Comparison of ENCODE assay signal across 7 mouse cellular contexts in the genomic region with DNA sequence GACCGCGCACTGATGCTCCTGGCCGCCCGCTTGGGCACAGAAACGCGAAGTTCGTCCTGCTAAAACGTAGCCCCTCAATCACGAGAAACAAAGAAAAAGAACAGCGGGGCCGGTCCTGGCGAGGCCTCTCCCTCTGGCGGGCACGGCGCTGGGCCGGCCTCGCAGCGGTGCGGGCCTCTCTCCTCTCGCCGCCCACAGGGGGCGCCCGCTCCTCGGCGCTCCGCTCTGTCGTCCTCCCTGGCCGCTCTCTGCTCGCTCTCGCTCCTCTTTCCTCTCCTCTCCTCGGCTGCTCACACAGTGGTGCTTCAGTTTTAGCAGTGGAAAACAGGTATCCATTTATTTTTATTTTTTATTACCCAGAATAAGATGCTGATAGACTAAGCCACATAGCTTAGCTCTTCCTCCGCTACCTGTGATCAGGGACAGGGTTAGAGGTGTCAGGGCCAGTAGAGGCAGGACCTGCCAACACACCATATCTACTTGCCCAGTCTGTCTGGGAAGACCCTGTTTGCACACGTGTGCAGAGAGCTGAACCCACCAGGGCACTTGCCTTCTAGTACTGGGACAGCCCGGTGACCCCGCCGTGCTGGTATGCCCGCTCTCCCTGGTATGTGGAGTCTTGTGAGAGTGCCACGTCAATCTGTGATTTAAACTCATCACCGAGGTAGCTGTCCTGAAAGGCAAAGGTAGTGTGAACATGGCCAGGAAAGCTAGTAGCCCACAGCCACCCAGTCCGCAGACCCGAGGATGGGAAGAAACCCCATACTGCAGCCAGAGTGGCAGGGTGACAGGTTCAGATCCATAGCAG. TPM values are rescaled to one million over a fixed set of nuclear protein-coding genes. Genes with fewer than 3 reads are reported as not detected.
DNase-seq lines count a peak whose midpoint lies in the region; ATAC-seq and TF ChIP-seq lines count a peak whose summit lies in the region.

No protein-coding gene starts in this region.

- H3K9ac ChIP-seq in limb, embryonic 12.5 days (replicated peaks): no peak overlapping the region
- no peak overlapping the region; the same call in 1 of the 2 replicates for H3K9ac ChIP-seq in midbrain, embryonic 12.5 days (replicated peaks)

- H3K4me3 ChIP-seq in kidney, adult 2 months (ENCODE audit: insufficient read depth, low read depth, low read length): no peak overlapping the region
- H3K4me3 ChIP-seq in limb, embryonic 12.5 days (replicated peaks): no peak overlapping the region
- no peak overlapping the region for H3K4me3 ChIP-seq in midbrain, embryonic 12.5 days

- H3K4me1 ChIP-seq in kidney, adult 2 months (ENCODE audit: control insufficient read depth, insufficient read depth, low read length): no peaks in the 10 kb centered on the region
- H3K4me1 ChIP-seq in limb, embryonic 12.5 days (replicated peaks): peaks cover 34% of the 10 kb centered on the region
- peaks cover 32% of the 10 kb centered on the region for H3K4me1 ChIP-seq in midbrain, embryonic 12.5 days

- no peak overlapping the region for H3K4me2 ChIP-seq in limb, embryonic 12.5 days
- H3K4me2 ChIP-seq in midbrain, embryonic 12.5 days (replicated peaks): no peak overlapping the region; the same call in 1 of the 2 replicates

- H3K9me3 ChIP-seq in limb, embryonic 12.5 days: no peaks in the 10 kb centered on the region
- no peaks in the 10 kb centered on the region for H3K9me3 ChIP-seq in midbrain, embryonic 12.5 days

- WGBS in kidney, adult 2 months: 52% methylated on average over 41 of the region's 41 CpGs
- 24% methylated on average over 41 of the region's 41 CpGs for WGBS in limb, embryonic 12.5 days
- 22% methylated on average over 41 of the region's 41 CpGs for WGBS in midbrain, embryonic 12.5 days

- no peak overlapping the region for H3K27ac ChIP-seq in kidney, adult 2 months (ENCODE audit: insufficient read depth, low read depth, low read length)
- H3K27ac ChIP-seq in limb, embryonic 12.5 days: peak overlapping the region; percentile 64; the same call in 1 of the 2 replicates
- 0 out of 2 replicates have a peak overlapping the region, but pooled peaks have one; percentile 15 for H3K27ac ChIP-seq in midbrain, embryonic 12.5 days (replicated peaks)

- no peaks in the 10 kb centered on the region for H3K27me3 ChIP-seq in kidney, adult 2 months (replicated peaks; ENCODE audit: control insufficient read depth, insufficient read depth, low read length)
- H3K27me3 ChIP-seq in limb, embryonic 12.5 days: peaks cover 24% of the 10 kb centered on the region
- H3K27me3 ChIP-seq in midbrain, embryonic 12.5 days: peaks cover 30% of the 10 kb centered on the region

- peak; percentile 76 for DNase-seq in adrenal gland, postnatal 25 days
- peak; percentile 75 to 86 for DNase-seq in cerebellum, postnatal 4 days (ENCODE audit: low spot score in 2 of 2)
- DNase-seq in gastrocnemius, adult 8-10 months (ENCODE audit: low spot score in 2 of 2): peak; percentile 38 to 59
- peak; percentile 49 for DNase-seq in kidney, adult 2 months
- peak; percentile 58 for DNase-seq in testis, postnatal 14 days (ENCODE audit: low spot score)

- H3K36me3 ChIP-seq in kidney, adult 2 months (ENCODE audit: control insufficient read depth, insufficient read depth, low read length): peaks cover 3% of the 10 kb centered on the region
- H3K36me3 ChIP-seq in limb, embryonic 12.5 days: peaks cover 76% of the 10 kb centered on the region
- H3K36me3 ChIP-seq in midbrain, embryonic 12.5 days: peaks cover 67% of the 10 kb centered on the region

- TF ChIP-seq POLR2A in kidney, adult 2 months (IDR thresholded peaks at IDR 0.05; ENCODE audit: low read depth, low read length): no peak

- ATAC-seq in limb, embryonic 12.5 days (ENCODE audit: insufficient number of reproducible peaks, insufficient read depth, low FRiP score, low TSS enrichment, low read depth): peak; percentile 62
- peak; percentile 69 for ATAC-seq in midbrain, embryonic 12.5 days (ENCODE audit: low FRiP score, low read depth)

- TF ChIP-seq CTCF in kidney, adult 2 months (conservative IDR thresholded peaks at IDR 0.05; ENCODE audit: insufficient read depth, insufficient read length, low read depth, low read length): no peak; the same call in 1 of the 2 replicates

RNA-seq across cellular contexts. Expression of gene Gdf1, which starts 2.7 kb away (rescaled TPM):
- total RNA-seq in adrenal gland, postnatal 25 days (2021): 2.0 TPM in 1 of 2 replicates, not detected in the other
- total RNA-seq in gastrocnemius, adult 8-10 months (2022): 1 to 10 TPM in 1 of 4 experiments, under 1 TPM in 1, not detected in 2; 0.75 to 2.7 TPM
- polyA plus RNA-seq in kidney, adult 2 months (2012; rRNA removed): 0.08 TPM in 1 of 2 replicates, not detected in the other
- 3.7 and 4.2 TPM in 2 replicates for polyA plus RNA-seq in limb, embryonic 12.5 days (2016; fragmentation: Nextera tagmentation; extraction: Ambion mirVana)
- 3.7 and 4.5 TPM in 2 replicates for polyA plus RNA-seq in midbrain, embryonic 12.5 days (2016; fragmentation: Nextera tagmentation; extraction: Ambion mirVana)

RNA-seq across cellular contexts. Expression of gene Cers1, which starts 16.7 kb away (rescaled TPM):
- total RNA-seq in adrenal gland, postnatal 25 days (2021): 2.9 and 3.4 TPM in 2 replicates
- 10 to 100 TPM; 16.5 to 25.1 (median 20.2) TPM for total RNA-seq in gastrocnemius, adult 8-10 months (2022)
- polyA plus RNA-seq in kidney, adult 2 months (2012; rRNA removed): 0.58 and 0.66 TPM in 2 replicates
- polyA plus RNA-seq in limb, embryonic 12.5 days (2016; fragmentation: Nextera tagmentation; extraction: Ambion mirVana): 7.9 and 8.8 TPM in 2 replicates
- polyA plus RNA-seq in midbrain, embryonic 12.5 days (2016; fragmentation: Nextera tagmentation; extraction: Ambion mirVana): 15.3 and 17.1 TPM in 2 replicates

RNA-seq across cellular contexts. Expression of gene Upf1, which starts 20.8 kb away (rescaled TPM):
- total RNA-seq in adrenal gland, postnatal 25 days (2021): 71.3 and 76.9 TPM in 2 replicates
- 10 to 100 TPM; 29.7 to 32.7 (median 30.8) TPM for total RNA-seq in gastrocnemius, adult 8-10 months (2022)
- polyA plus RNA-seq in kidney, adult 2 months (2012; rRNA removed): 25.8 and 27.4 TPM in 2 replicates
- polyA plus RNA-seq in limb, embryonic 12.5 days (2016; fragmentation: Nextera tagmentation; extraction: Ambion mirVana): 32.5 and 34.3 TPM in 2 replicates
- 32.8 and 38.0 TPM in 2 replicates for polyA plus RNA-seq in midbrain, embryonic 12.5 days (2016; fragmentation: Nextera tagmentation; extraction: Ambion mirVana)

RNA-seq across cellular contexts. Expression of gene Cope, which starts 30.0 kb away (rescaled TPM):
- total RNA-seq in adrenal gland, postnatal 25 days (2021): 184 and 238 TPM in 2 replicates
- total RNA-seq in gastrocnemius, adult 8-10 months (2022): 100 to 1,000 TPM; 112 to 126 (median 121) TPM
- 277 and 300 TPM in 2 replicates for polyA plus RNA-seq in kidney, adult 2 months (2012; rRNA removed)
- polyA plus RNA-seq in limb, embryonic 12.5 days (2016; fragmentation: Nextera tagmentation; extraction: Ambion mirVana): 269 and 288 TPM in 2 replicates
- 222 and 235 TPM in 2 replicates for polyA plus RNA-seq in midbrain, embryonic 12.5 days (2016; fragmentation: Nextera tagmentation; extraction: Ambion mirVana)

RNA-seq across cellular contexts. Expression of gene Ddx49, which starts 30.0 kb away (rescaled TPM):
- total RNA-seq in adrenal gland, postnatal 25 days (2021): 50.1 and 64.7 TPM in 2 replicates
- 10 to 100 TPM; 25.8 to 35.3 (median 33.9) TPM for total RNA-seq in gastrocnemius, adult 8-10 months (2022)
- polyA plus RNA-seq in kidney, adult 2 months (2012; rRNA removed): 38.8 and 42.0 TPM in 2 replicates
- polyA plus RNA-seq in limb, embryonic 12.5 days (2016; fragmentation: Nextera tagmentation; extraction: Ambion mirVana): 52.0 and 54.9 TPM in 2 replicates
- polyA plus RNA-seq in midbrain, embryonic 12.5 days (2016; fragmentation: Nextera tagmentation; extraction: Ambion mirVana): 47.1 and 53.8 TPM in 2 replicates
